Mouse (Mus musculus): ENCODE data around the gene Tomm40. TPM values are rescaled to one million over a fixed set of nuclear protein-coding genes. Genes with fewer than 3 reads are reported as not detected.

The Tomm40 gene
- polyA plus RNA-seq, 1 experiment from 2014 or later = 118 TPM

DNA sequence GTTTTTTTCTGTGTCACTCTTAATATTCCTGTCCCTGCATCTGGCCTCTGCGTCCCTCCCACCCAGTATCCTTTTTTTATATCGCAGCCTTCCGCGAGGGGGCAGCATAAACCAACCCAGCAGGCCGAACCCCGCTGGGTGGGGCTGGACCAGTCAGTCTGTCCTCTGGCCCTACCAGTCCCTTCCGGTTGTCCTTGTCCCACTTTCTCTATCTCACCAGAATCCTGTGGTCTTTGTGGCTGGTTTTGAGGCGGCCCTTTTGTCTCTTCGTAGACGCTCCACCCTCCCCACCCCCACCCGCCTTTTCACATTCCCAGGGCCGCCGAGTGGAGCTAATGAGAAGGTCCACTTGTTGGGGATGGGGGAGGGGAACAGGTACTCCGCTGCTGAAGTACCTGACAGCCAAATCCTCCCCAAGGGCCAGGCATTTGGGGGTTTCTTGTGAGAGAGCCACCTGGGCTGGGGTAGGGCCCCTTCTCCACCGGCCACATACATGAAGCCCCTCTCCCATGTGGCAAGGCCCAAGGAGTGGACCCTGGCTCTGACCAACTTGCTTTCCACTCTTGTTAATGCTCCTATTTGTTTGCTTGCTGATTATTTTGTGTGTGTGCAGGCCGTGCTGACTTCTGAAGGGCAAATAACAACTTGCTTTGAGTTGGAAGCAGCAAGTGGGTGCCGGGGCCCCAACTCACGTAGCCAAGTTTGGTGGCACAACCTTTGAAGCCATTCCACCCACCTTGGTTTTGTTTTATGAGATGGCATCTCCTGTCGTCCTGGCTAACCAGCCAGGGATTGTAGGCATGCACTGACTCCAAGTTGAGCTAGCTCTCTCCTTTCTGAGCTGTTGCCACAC is 35.2 kb upstream of the Tomm40 start, which contains the start of gene Nectin2:
Nectin2 (minus strand) TSS at position 267 of the 853 bp plus-strand sequence.
- peaks cover 32% of the 10 kb centered on the region for H3K4me1 ChIP-seq
- WGBS = 13% methylated on average over 19 of the region's 19 CpGs

DNA sequence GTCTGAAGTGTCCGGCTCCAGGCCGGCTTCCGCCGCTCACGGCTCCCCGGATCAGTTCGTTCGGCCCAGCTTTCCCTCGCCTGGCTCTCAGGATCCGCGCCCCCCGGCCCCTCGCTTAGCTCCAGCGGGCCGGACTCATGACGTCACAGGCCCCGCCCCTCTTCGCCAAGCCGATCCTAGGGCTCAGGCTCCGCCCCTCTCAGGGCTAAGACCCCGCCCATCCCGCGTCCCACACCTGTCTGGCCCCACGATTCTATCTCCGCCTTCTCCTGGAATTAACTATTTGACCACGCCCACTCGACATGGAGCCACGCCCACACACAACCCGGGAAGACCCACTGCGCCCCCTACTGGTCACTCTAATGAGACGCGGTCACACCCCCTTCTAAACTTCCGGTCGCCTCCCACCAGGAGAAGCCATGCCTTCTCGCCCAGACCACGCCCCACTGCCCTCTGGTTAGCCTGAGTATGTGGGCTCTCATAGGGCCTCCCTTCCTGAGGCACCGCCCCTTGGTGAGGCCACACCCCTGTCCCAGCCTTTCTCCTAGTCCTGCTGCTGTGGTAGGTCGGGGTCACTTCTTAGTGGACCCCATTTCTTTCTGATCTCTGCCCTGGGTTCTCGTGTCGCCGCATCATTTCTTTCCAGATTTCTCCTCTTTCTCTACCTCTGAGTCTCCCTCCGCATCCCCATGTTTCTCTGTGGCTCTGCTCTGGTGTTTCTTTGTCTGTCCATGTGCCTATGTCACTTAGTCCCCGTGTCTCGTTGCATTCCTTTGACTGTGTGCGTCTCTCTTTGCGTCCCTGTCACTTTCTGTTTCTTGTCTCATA is 34.4 kb upstream of the Tomm40 start:
- Histone ChIP-seq H3K9me3 (replicated peaks) (no peaks in the 10 kb centered on the region), H3K9ac (peak overlapping the region; percentile 91), H3K4me2 (peak overlapping the region; percentile 79), H3K4me3 (peak overlapping the region; percentile 76), H3K27ac (peak overlapping the region; percentile 78), H3K27me3 (no peaks in the 10 kb centered on the region; the same call in 1 of the 2 replicates), H3K36me3 (ENCODE audit: poor library complexity, severe bottlenecking) (no peaks in the 10 kb centered on the region), H3K4me1 (peaks cover 32% of the 10 kb centered on the region)
- peak; percentile 94 for ATAC-seq
- WGBS = under 1% methylated on average over 44 of the region's 46 CpGs

More for the DNA sequence above, 35.2 kb upstream of the Tomm40 start, which contains the start of gene Nectin2:
- H3K9me3 ChIP-seq (replicated peaks) = no peaks in the 10 kb centered on the region
- H3K4me2 ChIP-seq = peak within 1 kb of the TSS; percentile 79
- H3K36me3 ChIP-seq (ENCODE audit: poor library complexity, severe bottlenecking) = no peaks in the 10 kb centered on the region
- H3K27ac ChIP-seq = peak within 1 kb of the TSS; percentile 78
- H3K9ac ChIP-seq = peak within 1 kb of the TSS; percentile 91
- no peaks in the 10 kb centered on the region; the same call in 1 of the 2 replicates for H3K27me3 ChIP-seq
- ATAC-seq = peak; percentile 52
- H3K4me3 ChIP-seq = peak within 1 kb of the TSS; percentile 76

- Histone ChIP-seq H3K4me3 (peak overlapping the region; percentile 76), H3K9me3 (replicated peaks) (no peaks in the 10 kb centered on the region), H3K27me3 (no peaks in the 10 kb centered on the region; the same call in 1 of the 2 replicates), H3K4me1 (peaks cover 32% of the 10 kb centered on the region), H3K36me3 (ENCODE audit: poor library complexity, severe bottlenecking) (peaks cover 5% of the 10 kb centered on the region), H3K4me2 (peak overlapping the region; percentile 79), H3K9ac (peak overlapping the region; percentile 91), H3K27ac (peak overlapping the region; percentile 75)
- 1% methylated on average over 32 of the region's 32 CpGs for WGBS
- ATAC-seq = peak; percentile 11
Observed at GRCm38 (mm10) chr7:19748219-19749195, 33.3 kb upstream of the Tomm40 start.

DNA sequence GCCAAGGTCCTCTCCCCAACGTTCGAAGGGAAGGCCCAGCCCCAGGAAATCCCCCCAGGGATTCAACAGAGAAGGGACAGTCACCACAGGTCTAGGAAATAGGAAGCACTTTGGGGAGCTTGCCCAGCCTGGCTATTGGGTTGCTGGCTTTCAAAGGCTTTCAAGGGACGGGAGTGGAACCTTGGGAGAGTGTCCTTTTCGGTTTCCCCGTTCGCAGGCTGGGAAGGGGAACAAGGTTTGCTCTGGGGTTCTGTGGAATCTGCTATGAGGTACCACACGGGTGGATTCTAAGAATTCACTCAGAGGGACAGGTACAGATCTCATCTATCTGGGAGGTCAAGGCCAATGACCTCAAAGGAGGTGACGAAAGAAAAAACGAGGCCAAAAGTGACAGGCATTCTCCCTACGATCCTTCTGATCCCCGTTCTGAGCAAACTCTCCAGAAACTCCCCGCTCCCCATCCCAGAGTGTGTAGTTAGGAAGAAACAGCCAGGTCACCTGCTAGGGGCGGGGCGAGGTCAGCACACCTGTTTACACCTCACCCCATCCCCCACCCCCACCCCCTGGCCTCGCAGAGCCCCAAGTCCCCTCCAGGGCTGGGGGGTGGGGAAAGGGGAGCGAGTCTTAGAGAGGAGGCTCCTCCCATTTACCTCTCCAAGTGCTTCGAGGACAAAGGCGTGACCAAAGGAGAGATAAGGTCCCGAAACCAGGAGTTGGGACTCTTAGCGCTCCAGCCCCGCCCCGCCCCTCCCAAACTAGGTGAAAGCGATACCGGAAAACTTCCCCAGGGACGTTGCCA is 32.4 kb upstream of the Tomm40 start:
- Histone ChIP-seq H3K4me2 (peak overlapping the region; percentile 79), H3K27ac (no peak overlapping the region), H3K4me3 (peak overlapping the region; percentile 76), H3K9me3 (replicated peaks) (no peaks in the 10 kb centered on the region), H3K36me3 (ENCODE audit: poor library complexity, severe bottlenecking) (peaks cover 10% of the 10 kb centered on the region), H3K4me1 (peaks cover 32% of the 10 kb centered on the region), H3K27me3 (no peaks in the 10 kb centered on the region; the same call in 1 of the 2 replicates), H3K9ac (peak overlapping the region; percentile 91)
- no peak for ATAC-seq
- 6% methylated on average over 24 of the region's 25 CpGs for WGBS

DNA sequence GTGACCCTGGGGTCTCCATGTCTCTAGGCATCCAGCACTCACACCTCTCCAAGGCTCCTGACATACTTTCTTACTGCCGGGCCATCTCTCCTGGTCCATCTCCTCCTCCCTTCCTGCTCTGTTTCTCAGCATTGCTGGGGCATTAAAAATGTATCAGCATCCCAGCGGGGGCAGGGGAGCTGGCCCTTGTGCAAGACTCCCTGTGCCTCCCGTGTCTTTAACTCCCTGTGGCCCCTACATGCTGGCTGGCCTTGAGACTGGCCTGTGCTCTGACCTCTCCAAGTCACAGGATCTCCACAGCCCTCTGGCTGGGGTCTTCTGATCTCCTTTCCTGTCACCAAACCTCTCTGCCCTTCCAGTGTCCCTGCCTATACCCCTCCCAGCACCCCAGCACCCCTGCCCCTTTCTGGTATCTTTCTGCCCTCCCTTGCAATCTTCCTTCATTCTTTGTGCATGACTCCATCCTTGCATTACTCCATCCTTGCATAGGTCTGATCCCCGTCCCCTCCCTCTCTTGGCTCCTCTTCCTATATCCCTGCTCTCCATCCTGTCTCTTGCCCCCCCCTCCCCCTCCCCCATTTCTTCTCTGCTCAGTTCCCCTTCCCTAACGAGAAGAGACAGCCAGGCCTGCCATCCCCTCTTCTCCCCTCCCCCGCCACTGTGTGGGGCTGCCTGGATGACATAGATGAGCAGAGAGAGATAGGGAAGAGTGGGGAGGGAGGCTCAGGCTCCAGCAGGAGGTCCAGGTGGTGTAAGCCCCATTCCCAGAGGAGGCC is 31.4 kb upstream of the Tomm40 start:
- Histone ChIP-seq H3K4me3 (peak overlapping the region; percentile 76; the same call in 1 of the 2 replicates), H3K36me3 (ENCODE audit: poor library complexity, severe bottlenecking) (peaks cover 10% of the 10 kb centered on the region), H3K27me3 (no peaks in the 10 kb centered on the region; the same call in 1 of the 2 replicates), H3K27ac (no peak overlapping the region), H3K4me1 (peaks cover 32% of the 10 kb centered on the region), H3K4me2 (peak overlapping the region; percentile 79), H3K9me3 (replicated peaks) (no peaks in the 10 kb centered on the region), H3K9ac (peak overlapping the region; percentile 48)
- no peak for ATAC-seq
- WGBS = 47% methylated on average over 6 of the region's 6 CpGs

GRCm38 (mm10) chr7:19745971-19746370 is 30.7 kb upstream of the Tomm40 start:
- Histone ChIP-seq H3K36me3 (ENCODE audit: poor library complexity, severe bottlenecking) (peaks cover 10% of the 10 kb centered on the region), H3K27me3 (no peaks in the 10 kb centered on the region; the same call in 1 of the 2 replicates), H3K4me1 (peaks cover 32% of the 10 kb centered on the region), H3K27ac (no peak overlapping the region), H3K4me2 (no peak overlapping the region), H3K4me3 (no peak overlapping the region), H3K9ac (no peak overlapping the region), H3K9me3 (replicated peaks) (no peaks in the 10 kb centered on the region)
- 88% methylated on average over 8 of the region's 10 CpGs for WGBS
- ATAC-seq = no peak

DNA sequence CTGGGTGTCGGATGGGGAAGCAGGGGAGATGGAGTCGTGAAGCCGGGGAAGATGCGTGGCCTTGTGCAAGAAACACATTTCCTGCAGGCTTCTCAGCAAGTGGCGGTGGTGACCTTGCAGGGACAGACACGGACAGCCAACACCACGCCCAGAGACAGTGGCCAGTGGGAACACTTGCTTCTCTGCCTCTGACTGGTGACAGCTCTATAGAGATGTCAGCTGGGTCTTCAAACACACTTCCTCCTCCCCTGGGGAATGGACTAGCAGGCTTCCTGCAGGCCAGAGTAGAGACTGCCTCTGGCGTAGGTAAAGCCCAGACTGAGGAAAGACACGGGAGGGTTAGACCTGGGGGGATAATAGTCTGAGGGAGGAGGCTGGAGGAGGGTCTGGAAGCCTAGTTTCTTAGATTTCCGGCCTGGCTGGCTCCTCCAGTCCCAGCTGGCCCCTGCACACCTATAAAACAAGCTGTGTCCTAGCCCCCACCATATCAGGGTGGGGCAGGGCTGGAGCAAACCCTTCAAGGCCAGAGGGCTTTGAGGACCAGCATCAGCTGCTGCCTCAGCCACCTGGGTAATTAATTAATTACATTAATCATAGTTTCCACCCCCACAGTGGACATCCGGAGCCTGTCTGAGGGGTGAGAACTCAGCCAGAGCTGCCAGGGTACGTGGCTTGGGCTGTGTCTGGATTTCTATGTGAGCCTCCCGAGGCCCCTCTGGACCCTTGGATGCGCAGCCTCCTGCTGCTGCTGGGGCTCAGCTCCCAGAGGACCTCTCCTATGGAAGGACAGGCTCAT is 29.6 kb upstream of the Tomm40 start:
- Histone ChIP-seq H3K4me3 (no peak overlapping the region), H3K9ac (no peak overlapping the region; the same call in 1 of the 2 replicates), H3K27me3 (no peaks in the 10 kb centered on the region; the same call in 1 of the 2 replicates), H3K4me1 (peaks cover 26% of the 10 kb centered on the region), H3K9me3 (replicated peaks) (no peaks in the 10 kb centered on the region), H3K4me2 (no peak overlapping the region), H3K27ac (no peak overlapping the region), H3K36me3 (ENCODE audit: poor library complexity, severe bottlenecking) (peaks cover 18% of the 10 kb centered on the region)
- no peak for ATAC-seq
- WGBS = 86% methylated on average over 14 of the region's 14 CpGs

GRCm38 (mm10) chr7:19743791-19744190 is 28.6 kb upstream of the Tomm40 start:
- H3K27ac ChIP-seq = no peak overlapping the region
- no peak for ATAC-seq
- no peaks in the 10 kb centered on the region for H3K9me3 ChIP-seq (replicated peaks)
- H3K4me2 ChIP-seq = no peak overlapping the region
- no peaks in the 10 kb centered on the region; the same call in 1 of the 2 replicates for H3K27me3 ChIP-seq
- no peak overlapping the region for H3K4me3 ChIP-seq
- WGBS = 89% methylated on average over 6 of the region's 6 CpGs
- H3K9ac ChIP-seq = no peak overlapping the region
- peaks cover 27% of the 10 kb centered on the region for H3K36me3 ChIP-seq (ENCODE audit: poor library complexity, severe bottlenecking)
- H3K4me1 ChIP-seq = peaks cover 25% of the 10 kb centered on the region

GRCm38 (mm10) chr7:19742468-19742867 is 27.2 kb upstream of the Tomm40 start:
- H3K36me3 ChIP-seq (ENCODE audit: poor library complexity, severe bottlenecking) = peaks cover 36% of the 10 kb centered on the region
- H3K4me1 ChIP-seq = peaks cover 12% of the 10 kb centered on the region
- no peak overlapping the region for H3K4me3 ChIP-seq
- H3K9me3 ChIP-seq (replicated peaks) = no peaks in the 10 kb centered on the region
- no peak overlapping the region for H3K27ac ChIP-seq
- WGBS = 78% methylated on average over 5 of the region's 5 CpGs
- no peak overlapping the region for H3K4me2 ChIP-seq
- no peak for ATAC-seq
- no peaks in the 10 kb centered on the region for H3K27me3 ChIP-seq
- H3K9ac ChIP-seq = no peak overlapping the region

Data from forebrain, embryonic 13.5 days (tissue).